Mouse (Mus musculus): Measurements from ENCODE around the gene Cxcr6. TPM values are rescaled to one million over a fixed set of nuclear protein-coding genes. Genes with fewer than 3 reads are reported as not detected.

Cxcr6 gene
- polyA plus RNA-seq, 1 experiment from 2014 or later, result 0.18 TPM

Other genes starting within 250 kb of the Cxcr6 start
- gene Slc6a20b, start 173.9 kb upstream of the Cxcr6 start, polyA plus RNA-seq (2015; fragmentation: Nextera tagmentation; extraction: Ambion mirVana), result 0.19 and 0.41 TPM in 2 replicates
- gene Ccr9, start 128.0 kb upstream of the Cxcr6 start, polyA plus RNA-seq (2015; fragmentation: Nextera tagmentation; extraction: Ambion mirVana), result 0.15 and 0.50 TPM in 2 replicates
- 4.2 and 6.4 TPM in 2 replicates for gene Slc6a20a, start 127.6 kb upstream of the Cxcr6 start, polyA plus RNA-seq (2015; fragmentation: Nextera tagmentation; extraction: Ambion mirVana)
- gene Lztfl1, start 88.8 kb upstream of the Cxcr6 start, polyA plus RNA-seq (2015; fragmentation: Nextera tagmentation; extraction: Ambion mirVana), result 55.8 and 61.6 TPM in 2 replicates
- gene Fyco1, start 45.4 kb downstream of the Cxcr6 start, polyA plus RNA-seq (2015; fragmentation: Nextera tagmentation; extraction: Ambion mirVana), result 12.2 and 22.6 TPM in 2 replicates
- 0.06 and 0.10 TPM in 2 replicates for gene Xcr1, start 55.6 kb downstream of the Cxcr6 start, polyA plus RNA-seq (2015; fragmentation: Nextera tagmentation; extraction: Ambion mirVana)
- 0.39 and 0.70 TPM in 2 replicates for gene Ccr1, start 162.2 kb downstream of the Cxcr6 start, polyA plus RNA-seq (2015; fragmentation: Nextera tagmentation; extraction: Ambion mirVana)
- not detected in 2 replicates for gene Ccr1l1, start 171.9 kb downstream of the Cxcr6 start, polyA plus RNA-seq (2015; fragmentation: Nextera tagmentation; extraction: Ambion mirVana)
- not detected in 2 replicates for gene Ccr3, start 215.5 kb downstream of the Cxcr6 start, polyA plus RNA-seq (2015; fragmentation: Nextera tagmentation; extraction: Ambion mirVana)

Data from forebrain, embryonic 16.5 days (tissue).